Mouse (Mus musculus): ENCODE data around the gene Zar1l.
A peak's percentile ranks its signal among the peaks of the same experiment; 100 is the strongest.
"Not testable (repeated sequence)": the region's sequence is repeated elsewhere in the genome, so short reads cannot be mapped to it uniquely, and the experiment has no call there.

Zar1l gene

GRCm38 (mm10) chr5:150518064-150518463 lies at the start of gene Zar1l:
Zar1l (minus strand) TSS chr5:150518164.
- DNase-seq (ENCODE audit: low read depth, low spot score), result no peak

GRCm38 (mm10) chr5:150566971-150567370 lies 49.0 kb upstream of the Zar1l start:
- no peak for DNase-seq (ENCODE audit: low read depth, low spot score)

- DNase-seq (ENCODE audit: low read depth, low spot score), result no peak
Measured at GRCm38 (mm10) chr5:150566226-150566625, 48.3 kb upstream of the Zar1l start.

DNA sequence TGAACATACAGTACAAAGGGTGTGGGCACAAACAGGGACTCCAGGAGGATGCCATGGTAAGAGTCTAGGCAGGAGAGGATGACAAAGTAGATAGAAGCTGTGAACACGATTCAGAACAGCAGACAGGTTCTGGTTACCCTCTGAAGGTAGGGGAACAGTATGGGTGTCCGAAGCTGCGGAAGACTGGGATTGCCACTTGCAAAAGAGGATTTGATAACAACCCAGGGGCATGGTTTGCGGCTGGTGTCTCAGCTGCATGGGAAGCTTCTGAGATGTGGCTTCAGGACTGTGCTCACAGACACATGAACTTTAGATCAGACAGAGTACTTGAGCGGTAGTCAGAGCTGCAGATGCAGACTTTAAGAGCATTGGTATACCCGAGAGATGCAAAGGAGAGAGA lies 46.5 kb upstream of the Zar1l start:
- no peak for DNase-seq (ENCODE audit: low read depth, low spot score)

DNA sequence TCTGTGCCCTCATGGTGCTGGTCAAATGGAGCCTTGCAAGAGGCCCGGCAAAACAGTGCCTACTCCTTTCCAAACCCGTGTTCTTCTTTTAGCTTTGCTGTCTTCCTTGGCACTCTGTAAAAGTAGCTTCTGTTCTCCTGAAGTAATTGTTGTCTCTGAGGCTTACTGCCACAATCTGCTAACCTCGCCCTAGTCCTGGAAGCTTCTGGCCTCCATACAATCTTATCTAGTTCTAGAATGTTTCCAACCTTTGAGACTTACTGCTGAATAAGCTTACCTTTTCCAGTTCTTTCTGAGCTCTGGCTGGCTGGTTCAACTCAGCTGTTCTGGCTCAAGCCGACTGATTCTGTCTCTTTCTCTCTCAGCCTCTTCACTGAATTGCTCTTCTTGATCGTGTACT lies 43.8 kb upstream of the Zar1l start:
- DNase-seq (ENCODE audit: low read depth, low spot score), result no peak

DNA sequence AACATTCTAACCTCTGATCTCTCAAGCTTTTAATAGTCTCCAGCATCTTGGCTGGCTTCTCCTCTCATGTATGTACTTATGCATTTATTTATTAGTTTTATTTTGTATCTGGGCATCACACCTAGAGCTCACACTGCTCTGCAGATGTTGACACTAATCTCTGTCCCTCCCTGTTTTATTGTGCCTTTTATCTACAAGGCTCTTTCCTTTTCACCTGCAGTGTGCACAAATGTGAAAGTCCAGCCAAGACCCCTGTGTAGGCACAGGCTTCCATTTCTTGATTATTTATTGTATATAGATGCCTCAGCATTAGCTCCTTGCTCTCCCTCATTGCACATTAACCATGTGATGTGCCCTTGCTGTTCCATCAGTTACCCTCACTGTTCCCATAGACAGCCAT lies 43.4 kb upstream of the Zar1l start:
- no peak for DNase-seq (ENCODE audit: low read depth, low spot score)

- no peak for DNase-seq (ENCODE audit: low read depth, low spot score)
Measured at GRCm38 (mm10) chr5:150560851-150561250, 42.9 kb upstream of the Zar1l start.

- no peak for DNase-seq (ENCODE audit: low read depth, low spot score)
Measured at GRCm38 (mm10) chr5:150559519-150560103, 41.6 kb upstream of the Zar1l start.

- no peak for DNase-seq (ENCODE audit: low read depth, low spot score)
Measured at GRCm38 (mm10) chr5:150551637-150552036, 33.7 kb upstream of the Zar1l start.

- DNase-seq (ENCODE audit: low read depth, low spot score), result no peak
Measured at GRCm38 (mm10) chr5:150543184-150543583, 25.2 kb upstream of the Zar1l start.

DNA sequence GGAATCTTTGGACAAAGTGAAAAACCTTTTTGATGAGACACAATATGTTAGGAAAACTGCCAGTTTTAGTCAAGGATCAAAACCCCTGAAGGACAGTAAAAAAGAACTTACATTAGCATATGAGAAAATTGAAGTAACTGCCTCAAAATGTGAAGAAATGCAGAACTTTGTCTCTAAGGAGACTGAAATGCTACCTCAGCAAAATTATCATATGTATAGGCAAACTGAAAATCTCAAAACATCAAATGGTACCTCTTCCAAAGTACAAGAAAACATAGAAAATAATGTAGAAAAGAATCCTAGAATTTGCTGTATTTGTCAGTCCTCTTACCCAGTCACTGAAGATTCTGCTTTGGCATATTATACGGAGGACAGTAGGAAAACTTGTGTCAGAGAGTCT lies 23.3 kb upstream of the Zar1l start:
- no peak for DNase-seq (ENCODE audit: low read depth, low spot score)

GRCm38 (mm10) chr5:150525239-150525638 lies 7.3 kb upstream of the Zar1l start:
- DNase-seq (ENCODE audit: low read depth, low spot score), result no peak

DNA sequence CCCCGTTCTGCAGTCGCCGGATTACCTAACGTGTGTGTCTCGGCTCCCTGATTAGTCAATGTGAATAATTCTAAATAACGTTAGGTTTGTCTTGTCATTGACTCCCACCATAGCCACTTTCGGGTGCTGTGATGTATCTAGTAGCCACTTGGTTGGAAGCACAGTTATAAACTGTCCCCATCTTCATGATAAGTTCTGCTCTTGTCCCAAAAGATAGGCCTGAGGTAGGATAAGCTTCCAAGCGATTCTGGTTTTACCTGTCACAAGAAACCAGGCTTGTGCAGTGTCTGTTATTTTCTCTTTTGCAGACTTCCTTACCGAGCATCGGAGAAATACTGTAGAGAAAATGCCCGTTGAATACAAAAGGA lies 4.9 kb upstream of the Zar1l start:
- no peak for DNase-seq (ENCODE audit: low read depth, low spot score)

GRCm38 (mm10) chr5:150521937-150522866 lies 4.2 kb upstream of the Zar1l start, which contains the start of gene Brca2:
Brca2 (plus strand) TSS chr5:150522630.
- DNase-seq (ENCODE audit: low read depth, low spot score), result peak; percentile 92

- DNase-seq (ENCODE audit: low read depth, low spot score), result peak; percentile 46
Measured at GRCm38 (mm10) chr5:150519551-150519950, 1.6 kb upstream of the Zar1l start.

DNA sequence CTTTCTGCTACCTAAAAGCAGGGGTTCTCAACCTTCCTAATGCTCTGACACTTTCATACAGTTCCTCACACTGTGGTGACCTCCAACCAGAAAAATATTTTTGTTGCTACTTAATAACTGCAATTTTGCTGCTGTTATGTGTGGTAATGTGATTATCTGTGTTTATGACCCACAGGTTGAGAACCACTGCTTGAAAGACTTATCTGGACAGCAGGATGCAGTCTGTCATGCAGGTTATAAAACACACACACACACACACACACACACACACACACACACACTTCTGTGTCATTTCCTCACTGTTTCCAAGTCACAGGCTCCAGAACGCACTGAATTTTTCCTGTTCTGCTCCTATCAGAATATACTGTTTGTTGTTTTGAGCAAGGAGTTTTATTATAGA lies 3.9 kb downstream of the Zar1l start:
- no peak for DNase-seq (ENCODE audit: low read depth, low spot score)

- DNase-seq (ENCODE audit: low read depth, low spot score), result no peak
Measured at GRCm38 (mm10) chr5:150513264-150513663, 4.7 kb downstream of the Zar1l start.

- DNase-seq (ENCODE audit: low read depth, low spot score), result no peak
Measured at GRCm38 (mm10) chr5:150510451-150511225, 7.3 kb downstream of the Zar1l start.

GRCm38 (mm10) chr5:150495792-150496191 lies 22.2 kb downstream of the Zar1l start:
- peak; percentile 36 for DNase-seq (ENCODE audit: low read depth, low spot score)

DNA sequence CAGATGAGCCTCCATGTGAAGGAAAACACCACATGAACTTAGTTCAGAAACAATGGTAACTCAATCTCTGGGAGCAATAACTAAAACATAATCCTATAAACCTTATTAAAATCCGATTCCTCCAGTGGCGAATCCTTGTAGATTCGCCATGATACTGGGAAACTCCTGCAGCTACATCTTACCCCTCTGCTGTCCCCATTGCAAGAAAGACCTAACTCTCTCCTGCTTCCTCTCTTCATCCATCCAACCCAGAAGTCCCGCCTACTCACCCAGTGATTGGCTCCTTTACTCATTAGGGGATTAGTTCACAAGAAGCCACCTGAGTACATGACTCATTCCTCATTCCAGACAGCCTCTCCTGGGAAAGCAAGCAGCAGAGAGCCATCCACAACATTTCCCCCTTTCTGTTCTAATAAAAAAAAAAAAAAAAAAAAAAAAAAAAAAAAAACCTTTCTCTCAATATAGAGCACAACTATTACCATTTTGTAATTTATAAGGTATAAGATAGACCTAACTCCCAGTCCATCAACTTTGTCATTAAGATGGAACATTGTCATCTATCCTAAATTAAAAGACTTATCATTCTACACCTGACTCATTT lies 26.3 kb downstream of the Zar1l start:
- DNase-seq (ENCODE audit: low read depth, low spot score), result not testable (repeated sequence)

DNA sequence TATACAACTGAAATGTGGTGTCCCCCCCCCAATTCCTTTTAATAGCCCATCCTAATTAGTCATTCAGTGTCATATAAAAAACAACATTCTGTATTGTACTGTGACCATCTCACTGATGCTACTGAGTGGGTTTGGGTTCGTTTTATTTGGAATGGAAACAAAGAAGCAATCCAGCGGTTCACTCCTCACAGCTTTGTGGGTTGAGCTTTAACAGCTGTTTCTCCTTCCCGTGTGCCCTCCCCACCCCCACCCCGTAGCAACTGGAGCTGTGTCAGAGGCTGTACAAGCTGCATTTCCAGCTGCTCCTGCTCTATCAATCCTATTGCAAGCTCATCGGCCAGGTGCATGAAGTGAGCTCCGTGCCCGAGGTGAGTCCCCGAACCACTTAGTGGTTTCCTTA lies 27.1 kb downstream of the Zar1l start:
- DNase-seq (ENCODE audit: low read depth, low spot score), result no peak

DNA sequence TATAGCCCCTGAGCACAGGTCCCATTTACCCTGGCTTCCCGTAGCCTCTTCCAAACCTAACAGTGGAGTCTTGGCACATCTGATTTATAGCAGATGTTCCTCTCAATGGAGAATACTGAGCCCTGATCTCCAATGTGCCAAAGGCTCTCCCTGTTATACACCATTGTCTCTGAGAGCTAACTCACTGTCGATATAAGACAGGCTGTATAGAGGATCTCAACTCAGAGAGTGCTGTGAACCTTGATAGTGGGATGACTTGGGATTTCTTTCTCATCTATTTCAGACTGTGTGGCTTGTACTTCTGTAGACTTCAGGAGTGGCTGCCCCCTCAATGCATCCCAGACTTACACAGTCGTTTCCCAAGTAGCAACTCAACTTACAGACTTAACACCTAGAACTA lies 27.7 kb downstream of the Zar1l start:
- DNase-seq (ENCODE audit: low read depth, low spot score), result no peak
